Mouse (Mus musculus): ENCODE measurements around the gene Vmn2r33. TPM values are rescaled to one million over a fixed set of nuclear protein-coding genes. Genes with fewer than 3 reads are reported as not detected.
"Not testable (repeated sequence)": the region's sequence is repeated elsewhere in the genome, so short reads cannot be mapped to it uniquely, and the experiment has no call there.

The Vmn2r33 gene
- not detected for total RNA-seq (2021)
- long read RNA-seq, experiment 1: 0 reads
- long read RNA-seq, experiment 2: 0 reads

DNA sequence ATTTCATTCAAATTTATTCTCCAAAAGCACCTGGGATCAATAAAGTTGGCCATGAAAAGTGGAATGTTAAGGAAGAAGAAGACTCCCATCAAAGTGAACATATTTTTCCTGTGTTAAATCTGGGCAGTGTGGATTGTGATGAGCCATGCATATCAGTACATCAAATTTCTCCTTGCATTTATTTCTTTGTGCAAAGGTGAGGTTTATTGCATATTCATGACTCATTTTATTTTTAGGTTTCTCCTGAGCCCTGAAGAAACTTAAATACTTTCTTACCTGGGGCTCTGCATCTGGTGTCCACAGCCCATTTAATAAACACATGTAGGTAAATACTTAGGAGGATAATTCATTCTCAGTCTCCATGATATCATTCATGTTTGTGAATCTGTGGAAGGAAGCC, at the start of gene Vmn2r33:
TSS of gene Vmn2r33 (minus strand) at position 101 of the 400 bp plus-strand sequence.
- not testable (repeated sequence) for DNase-seq (ENCODE audit: low spot score in 2 of 2)

Other genes with a start within 250 kb of the Vmn2r33 start
- under 1 TPM; 0.54 to 0.64 TPM for gene Vmn2r30, start 229.2 kb downstream of the Vmn2r33 start, total RNA-seq (2021)
- gene Gm45783, start 192.2 kb downstream of the Vmn2r33 start, total RNA-seq (2021): 1 to 10 TPM; 2.2 to 3.1 TPM
- gene Vmn2r31, start 167.1 kb downstream of the Vmn2r33 start, total RNA-seq (2021): not detected
- gene Vmn2r32, start 86.8 kb downstream of the Vmn2r33 start, total RNA-seq (2021): not detected
- not detected for gene Vmn2r34, start 122.7 kb upstream of the Vmn2r33 start, total RNA-seq (2021)